Mouse (Mus musculus) ES-E14 (cell line): ENCODE measurements around the gene Adamts2. TPM values are rescaled to one million over a fixed set of nuclear protein-coding genes. Genes with fewer than 3 reads are reported as not detected.

Experiments
- DNase-seq: peaks from one replicate; pipeline ENCODE4 v3.0.0-alpha.2; 2013; ENCODE audit warnings: low read depth, low spot score
- H3K27ac ChIP-seq: 2 replicates; pipeline ENCODE4 v1.5.1; 2012; ENCODE audit warnings: low read depth, mild to moderate bottlenecking, low read length, moderate library complexity, mixed read lengths; ENCODE audit not compliant: poor library complexity, insufficient read depth, severe bottlenecking
- H3K36me3 ChIP-seq: 2 replicates; pipeline ENCODE4 v1.6.1; 2012; ENCODE audit warnings: mild to moderate bottlenecking, low read length, moderate library complexity, mixed read lengths; ENCODE audit not compliant: control insufficient read depth, poor library complexity, insufficient read depth, severe bottlenecking
- H3K4me1 ChIP-seq, 2 experiments: fragments of 150-350 bp in 1 of 2; sonication (generic) in 1 of 2; 2 replicates each; pipeline ENCODE4 v1.6.1; 2012; ENCODE audit warnings: low read length in 2 of 2, mild to moderate bottlenecking in 1 of 2, mixed read lengths in 1 of 2; ENCODE audit not compliant: control insufficient read depth in 2 of 2, insufficient read depth in 2 of 2, poor library complexity in 1 of 2
- H3K4me3 ChIP-seq, 2 experiments: fragments of 150-350 bp in 1 of 2; sonication (generic) in 1 of 2; 2 replicates each; pipeline ENCODE4 v1.5.1; 2012; ENCODE audit warnings: low read length in 2 of 2, low read depth in 1 of 2, mild to moderate bottlenecking in 1 of 2, mixed read lengths in 1 of 2; ENCODE audit not compliant: insufficient read depth in 1 of 2, poor library complexity in 1 of 2, severe bottlenecking in 1 of 2
- H3K9ac ChIP-seq: 2 replicates; pipeline ENCODE4 v1.6.1; 2012; ENCODE audit warnings: low read depth, mild to moderate bottlenecking, low read length, mixed read lengths; ENCODE audit not compliant: poor library complexity, insufficient read depth, severe bottlenecking
- H3K9me3 ChIP-seq: fragments of 150-350 bp; sonication (generic); 2 replicates; pipeline ENCODE4 v1.6.1; 2012; ENCODE audit warnings: low read depth, mild to moderate bottlenecking, low read length; ENCODE audit not compliant: control insufficient read depth, insufficient read depth
- CHD2 ChIP-seq: IDR thresholded peaks from 2 replicates; pipeline ENCODE4 v1.6.1; 2014; ENCODE audit warnings: mild to moderate bottlenecking, low read depth, low read length, inconsistent platforms
- HCFC1 ChIP-seq: IDR thresholded peaks from 2 replicates; pipeline ENCODE4 v1.6.1; 2012; ENCODE audit warnings: low read length, inconsistent platforms, borderline replicate concordance; ENCODE audit not compliant: insufficient read depth
- MAFK ChIP-seq: IDR thresholded peaks from 2 replicates; pipeline ENCODE4 v1.6.1; 2014; ENCODE audit warnings: mild to moderate bottlenecking, low read depth, low read length, inconsistent platforms; ENCODE audit not compliant: insufficient read depth
- ZC3H11A ChIP-seq: IDR thresholded peaks from 2 replicates; pipeline ENCODE4 v1.6.1; 2012; ENCODE audit warnings: low read depth, mild to moderate bottlenecking, inconsistent platforms, low read length, borderline replicate concordance
- ZNF384 ChIP-seq: IDR thresholded peaks from 2 replicates; pipeline ENCODE4 v1.6.1; 2012; ENCODE audit warnings: low read depth, low read length, inconsistent platforms
- in situ Hi-C, 2 experiments: fragments of 600-800 bp; cut with MboI; formaldehyde crosslinking; loops; one replicate each; pipeline ENCODE4 v1.15.1; 2025; ENCODE audit warnings: low sequenced_read_pairs in 2 of 2, inconsistent platforms in 1 of 2; ENCODE audit not compliant: unreplicated experiment in 2 of 2
- total RNA-seq: library from RNA; depleted of rRNA; stranded (reverse); fragments of 300-350 nt; gene quantifications from 2 replicates; pipeline ENCODE4 v1.2.3, GENCODE M21; 2012

Adamts2 gene
- total RNA-seq, 1 experiment: 1.1 TPM

- Histone ChIP-seq H3K36me3 (no peaks in the 10 kb centered on the region), H3K4me1 (no peaks in the 10 kb centered on the region), H3K4me3 (no peak overlapping the region), H3K9ac (no peak overlapping the region), H3K27ac (no peak overlapping the region), H3K9me3 (no peaks in the 10 kb centered on the region)
- no peak for TF ChIP-seq HCFC1
- DNase-seq: no peak
- in situ Hi-C loops: no loop called here
Measured at GRCm38 (mm10) chr11:50571448-50571847, 30.4 kb upstream of the Adamts2 start.

DNA sequence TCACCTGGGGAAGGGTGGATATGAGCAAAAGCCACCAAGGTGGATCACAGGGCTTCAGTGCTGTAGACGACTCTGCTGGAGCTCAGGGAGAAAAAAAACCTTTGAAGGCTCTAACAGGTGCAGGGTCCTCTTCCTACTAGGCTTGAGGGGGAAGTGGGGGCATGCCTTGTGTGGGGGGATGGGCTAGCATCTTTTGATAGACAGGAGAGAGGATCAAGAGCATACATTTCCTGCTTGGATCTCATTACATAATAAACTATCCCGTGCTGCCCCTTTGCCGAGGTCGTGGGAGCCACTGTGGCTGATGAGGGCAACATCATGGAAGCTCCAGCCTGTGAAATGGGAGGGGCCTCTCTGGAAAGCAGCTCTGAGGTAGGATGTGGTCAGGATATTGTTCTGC, 25.4 kb upstream of the Adamts2 start:
- DNase-seq: no peak
- in situ Hi-C loops: no loop called here
- H3K27ac ChIP-seq: no peak overlapping the region
- no peaks in the 10 kb centered on the region for H3K36me3 ChIP-seq
- no peak overlapping the region for H3K9ac ChIP-seq
- H3K4me3 ChIP-seq: no peak overlapping the region
- no peak for TF ChIP-seq HCFC1
- no peak for TF ChIP-seq CHD2
- no peak for TF ChIP-seq ZNF384
- TF ChIP-seq MAFK: no peak
- no peak for TF ChIP-seq ZC3H11A
- H3K9me3 ChIP-seq: no peaks in the 10 kb centered on the region
- H3K4me1 ChIP-seq: 0 out of 4 replicates have a peak, but pooled peaks cover 0 to 2% of the 10 kb centered on the region in 2 experiments

DNA sequence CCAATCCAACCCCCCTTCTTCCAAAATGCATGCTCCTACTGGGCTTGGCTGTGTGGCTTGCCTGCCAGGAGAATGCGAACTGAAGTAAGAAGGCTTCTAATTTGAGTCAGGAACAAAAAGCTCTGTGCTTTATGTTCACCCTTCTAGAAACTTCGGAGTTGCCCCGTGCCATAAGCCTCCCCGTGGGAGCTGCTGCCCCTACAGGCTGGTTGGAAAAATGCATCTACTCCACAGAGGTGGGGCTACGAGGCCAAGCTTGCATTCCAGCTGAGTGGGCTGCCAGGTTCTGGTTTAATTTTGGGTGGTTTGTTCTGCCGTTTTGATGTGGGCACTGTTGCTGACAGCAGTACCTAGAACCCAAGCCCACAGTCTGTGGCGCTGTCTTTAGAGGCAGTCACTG, 14.9 kb upstream of the Adamts2 start:
- no peak for TF ChIP-seq ZC3H11A
- no peak for TF ChIP-seq CHD2
- TF ChIP-seq ZNF384: no peak
- no peak for TF ChIP-seq MAFK
- no peak for TF ChIP-seq HCFC1
- H3K9me3 ChIP-seq: no peaks in the 10 kb centered on the region
- H3K36me3 ChIP-seq: no peaks in the 10 kb centered on the region
- no peak overlapping the region for H3K4me3 ChIP-seq
- in situ Hi-C loops: no loop called here
- no peaks in the 10 kb centered on the region for H3K4me1 ChIP-seq
- no peak for DNase-seq
- no peak overlapping the region for H3K9ac ChIP-seq
- H3K27ac ChIP-seq: no peak overlapping the region

GRCm38 (mm10) chr11:50587787-50588186, 14.1 kb upstream of the Adamts2 start:
- no peak for TF ChIP-seq CHD2
- no peak for TF ChIP-seq ZNF384
- no peak for TF ChIP-seq HCFC1
- no peak for TF ChIP-seq MAFK
- TF ChIP-seq ZC3H11A: no peak

DNA sequence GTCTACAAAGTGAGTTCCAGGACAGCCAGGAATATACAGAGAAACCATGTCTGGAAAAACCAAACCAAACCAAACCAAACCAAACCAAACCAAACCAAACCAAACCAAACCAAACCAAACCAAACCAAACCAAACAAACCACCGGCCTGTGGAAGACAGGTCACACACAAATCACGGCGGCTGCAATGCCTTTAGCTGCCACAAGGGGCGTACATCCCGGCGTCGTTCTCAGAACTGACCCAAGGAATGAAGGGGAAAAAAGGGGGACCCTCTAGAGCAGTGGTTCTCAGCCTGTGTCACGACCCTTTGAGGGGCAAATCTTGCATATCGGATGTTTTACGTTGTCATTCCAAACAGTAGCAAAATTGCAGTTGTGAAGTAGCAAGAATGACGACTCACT, 12.8 kb upstream of the Adamts2 start:
- TF ChIP-seq HCFC1 (no peak), ZC3H11A (no peak; the same call in 1 of the 2 replicates), ZNF384 (no peak), CHD2 (no peak), MAFK (no peak)
- H3K36me3 ChIP-seq: no peaks in the 10 kb centered on the region
- H3K9me3 ChIP-seq: no peaks in the 10 kb centered on the region
- no peak for DNase-seq
- H3K27ac ChIP-seq: no peak overlapping the region
- in situ Hi-C loops: no loop called here
- no peak overlapping the region for H3K4me3 ChIP-seq
- H3K9ac ChIP-seq: no peak overlapping the region
- no peaks in the 10 kb centered on the region for H3K4me1 ChIP-seq

More at GRCm38 (mm10) chr11:50587787-50588186, 14.1 kb upstream of the Adamts2 start:
- Histone ChIP-seq H3K4me3 (no peak overlapping the region), H3K36me3 (no peaks in the 10 kb centered on the region), H3K27ac (no peak overlapping the region), H3K9ac (no peak overlapping the region), H3K9me3 (no peaks in the 10 kb centered on the region), H3K4me1 (no peaks in the 10 kb centered on the region)
- DNase-seq: no peak
- in situ Hi-C loops: no loop called here
